Mouse (Mus musculus): ENCODE measurements around the gene Fermt3. TPM values are rescaled to one million over a fixed set of nuclear protein-coding genes. Genes with fewer than 3 reads are reported as not detected.
"Not testable (repeated sequence)": the region's sequence is repeated elsewhere in the genome, so short reads cannot be mapped to it uniquely, and the experiment has no call there.

Fermt3 gene
- polyA plus RNA-seq, 1 experiment from 2014 or later, result 8.2 TPM

DNA sequence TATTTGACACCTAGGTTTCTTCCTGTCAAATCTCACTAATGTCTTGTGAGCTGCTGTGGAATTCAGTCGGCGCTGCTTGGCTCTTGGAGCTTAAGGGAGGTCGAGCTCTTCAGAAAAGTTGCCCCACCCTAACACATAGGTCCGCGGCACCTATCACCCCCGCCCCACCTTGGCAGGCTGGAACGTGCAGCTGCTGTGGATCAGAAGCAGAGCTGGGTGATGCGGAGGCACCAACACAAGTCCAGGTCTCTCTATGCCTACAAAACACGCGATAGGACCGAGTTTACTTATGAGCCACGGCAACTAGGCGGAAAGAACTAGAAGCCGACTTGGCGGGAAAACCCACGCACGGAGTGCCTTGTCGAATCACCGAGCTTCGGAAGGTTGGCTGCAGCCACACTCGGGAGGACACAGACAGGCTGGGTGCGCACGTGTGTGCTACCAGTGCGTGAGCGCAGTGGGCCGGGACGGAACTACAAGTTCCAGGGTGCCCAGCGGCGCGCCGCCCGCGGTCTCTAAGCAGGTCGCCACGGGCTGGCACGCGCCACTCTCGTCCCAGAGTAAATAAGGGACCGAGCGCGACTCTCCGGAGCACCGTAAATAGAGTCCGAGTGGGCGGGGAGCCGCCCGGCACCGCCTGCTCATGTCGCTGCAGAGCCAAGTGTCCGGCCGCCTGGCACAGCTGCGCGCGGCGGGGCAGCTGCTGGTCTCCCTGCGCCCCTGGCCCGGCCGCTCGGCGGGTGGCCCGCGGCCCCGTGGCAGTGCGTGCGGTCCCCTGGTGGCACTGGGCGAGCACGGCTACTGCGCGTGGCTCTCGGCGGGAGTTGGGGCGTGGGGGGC, 37.2 kb upstream of the Fermt3 start, which contains the start of gene Macrod1:
Gene Macrod1, plus strand, starts transcription at position 563 of the 840 bp plus-strand sequence.
- no peak within 1 kb of the TSS for H3K27ac ChIP-seq (replicated peaks)
- ATAC-seq (ENCODE audit: low FRiP score, low read depth), result peak; percentile 86
- H3K4me3 ChIP-seq, result peak within 1 kb of the TSS; percentile 58
- H3K9me3 ChIP-seq, result no peaks in the 10 kb centered on the region
- H3K36me3 ChIP-seq, result no peaks in the 10 kb centered on the region
- peak within 1 kb of the TSS; percentile 58 for H3K9ac ChIP-seq (replicated peaks)
- H3K27me3 ChIP-seq, result peaks cover 40% of the 10 kb centered on the region
- peaks cover 22% of the 10 kb centered on the region for H3K4me1 ChIP-seq
- 2% methylated on average over 72 of the region's 72 CpGs for WGBS
- peak within 1 kb of the TSS; percentile 100 for H3K4me2 ChIP-seq (replicated peaks)

DNA sequence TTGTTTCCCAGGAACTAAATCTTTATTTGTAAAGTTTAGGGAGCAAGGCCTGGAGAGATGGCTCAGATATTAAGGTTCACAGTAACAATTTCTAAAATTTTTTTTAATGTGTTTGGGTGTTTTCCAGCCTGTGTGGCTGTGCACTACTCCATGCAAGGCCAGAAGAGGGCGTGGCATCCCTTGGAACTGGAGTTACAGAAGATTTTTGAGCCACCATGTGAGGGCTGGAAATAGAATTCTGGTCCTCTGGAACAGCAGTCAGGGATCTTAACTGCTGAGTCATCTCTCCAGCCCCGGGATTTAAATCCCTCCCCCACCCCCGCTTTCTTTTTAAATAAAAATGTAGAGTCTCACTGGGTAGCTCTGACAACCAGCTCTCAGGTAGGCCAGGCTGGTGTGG, 35.9 kb upstream of the Fermt3 start:
- H3K4me3 ChIP-seq, result no peak overlapping the region
- H3K9me3 ChIP-seq, result no peaks in the 10 kb centered on the region
- ATAC-seq (ENCODE audit: low FRiP score, low read depth), result no peak
- H3K4me2 ChIP-seq (replicated peaks), result no peak overlapping the region
- H3K27me3 ChIP-seq, result peaks cover 40% of the 10 kb centered on the region
- H3K27ac ChIP-seq (replicated peaks), result no peak overlapping the region
- no peak overlapping the region for H3K9ac ChIP-seq (replicated peaks)
- H3K36me3 ChIP-seq, result no peaks in the 10 kb centered on the region
- 43% methylated on average over 3 of the region's 3 CpGs for WGBS
- H3K4me1 ChIP-seq, result peaks cover 22% of the 10 kb centered on the region

DNA sequence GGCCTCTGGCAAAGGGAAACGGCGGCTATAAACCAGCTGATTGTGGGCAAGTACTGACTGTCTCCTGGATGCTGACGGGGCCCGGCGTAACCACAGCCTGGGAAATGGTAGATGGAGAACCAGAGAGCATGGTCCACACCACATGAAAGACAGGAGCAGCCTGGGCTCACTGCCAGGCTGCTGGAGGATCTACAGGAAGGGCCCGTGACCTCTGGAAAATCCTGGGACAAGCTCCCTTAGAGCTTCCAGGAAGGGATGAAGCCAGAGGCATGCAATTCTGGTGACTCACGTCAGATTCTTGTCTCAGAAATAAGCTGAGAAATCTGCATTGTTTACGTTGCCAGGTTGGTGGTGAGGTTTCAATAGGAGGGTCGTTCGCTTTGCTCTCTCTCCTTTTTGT, 35.5 kb upstream of the Fermt3 start:
- peaks cover 22% of the 10 kb centered on the region for H3K4me1 ChIP-seq
- no peak for ATAC-seq (ENCODE audit: low FRiP score, low read depth)
- H3K27ac ChIP-seq (replicated peaks), result no peak overlapping the region

DNA sequence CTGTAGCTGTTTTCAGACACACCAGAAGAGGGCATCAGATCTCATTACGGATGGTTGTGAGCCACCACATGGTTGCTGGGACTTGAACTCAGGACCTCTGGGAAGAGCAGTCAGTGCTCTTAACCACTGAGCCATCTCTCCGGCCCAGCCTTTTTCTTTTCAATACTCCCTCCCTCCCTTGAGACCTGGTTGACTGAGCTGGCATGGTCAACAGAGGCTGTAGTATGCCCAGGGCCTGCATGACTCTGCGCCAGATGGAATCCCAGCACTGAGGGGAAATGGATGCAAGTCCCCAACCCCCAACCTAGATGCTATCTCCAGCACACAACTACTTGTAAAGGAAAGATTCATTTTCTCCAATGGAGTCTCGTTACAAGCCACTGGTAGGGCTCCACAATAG, 34.1 kb upstream of the Fermt3 start:
- H3K4me3 ChIP-seq; H3K9me3 ChIP-seq; H3K36me3 ChIP-seq; H3K4me2 ChIP-seq (replicated peaks); H3K9ac ChIP-seq (replicated peaks); ATAC-seq (ENCODE audit: low FRiP score, low read depth); H3K27ac ChIP-seq (replicated peaks): not testable (repeated sequence)
- peaks cover 23% of the 10 kb centered on the region for H3K27me3 ChIP-seq
- 90% methylated on average over 4 of the region's 4 CpGs for WGBS
- peaks cover 20% of the 10 kb centered on the region for H3K4me1 ChIP-seq

More for the DNA sequence above, 35.5 kb upstream of the Fermt3 start:
- no peak overlapping the region for H3K4me2 ChIP-seq (replicated peaks)
- 69% methylated on average over 10 of the region's 10 CpGs for WGBS
- peaks cover 37% of the 10 kb centered on the region for H3K27me3 ChIP-seq
- H3K4me3 ChIP-seq, result no peak overlapping the region
- H3K36me3 ChIP-seq, result no peaks in the 10 kb centered on the region
- no peaks in the 10 kb centered on the region for H3K9me3 ChIP-seq
- H3K9ac ChIP-seq (replicated peaks), result no peak overlapping the region

DNA sequence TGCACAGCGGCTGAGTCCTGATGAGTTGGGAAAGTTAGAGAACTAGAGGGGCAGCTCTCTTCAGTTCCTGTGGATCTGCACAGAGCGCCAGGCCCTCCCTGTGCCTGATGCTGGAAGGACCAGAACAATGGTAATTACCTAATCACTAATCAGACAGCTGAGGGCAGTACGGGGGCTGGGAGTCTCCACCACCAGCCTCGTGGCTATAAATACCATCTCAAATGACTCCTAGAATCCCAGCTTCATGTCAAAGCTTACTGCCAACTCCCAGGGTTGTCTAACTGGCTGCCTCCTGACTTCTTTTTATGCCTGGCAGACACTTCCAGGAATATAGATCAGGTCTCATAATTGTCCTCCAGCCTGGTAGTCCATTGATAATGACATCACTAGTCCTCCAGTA, 25.4 kb upstream of the Fermt3 start:
- Histone ChIP-seq H3K9me3 (no peaks in the 10 kb centered on the region), H3K9ac (replicated peaks) (no peak overlapping the region), H3K4me3 (no peak overlapping the region), H3K4me1 (peaks cover 6% of the 10 kb centered on the region), H3K27me3 (no peaks in the 10 kb centered on the region), H3K4me2 (replicated peaks) (no peak overlapping the region), H3K36me3 (no peaks in the 10 kb centered on the region), H3K27ac (replicated peaks) (no peak overlapping the region)
- no peak for ATAC-seq (ENCODE audit: low FRiP score, low read depth)
- 61% methylated on average over 4 of the region's 4 CpGs for WGBS

DNA sequence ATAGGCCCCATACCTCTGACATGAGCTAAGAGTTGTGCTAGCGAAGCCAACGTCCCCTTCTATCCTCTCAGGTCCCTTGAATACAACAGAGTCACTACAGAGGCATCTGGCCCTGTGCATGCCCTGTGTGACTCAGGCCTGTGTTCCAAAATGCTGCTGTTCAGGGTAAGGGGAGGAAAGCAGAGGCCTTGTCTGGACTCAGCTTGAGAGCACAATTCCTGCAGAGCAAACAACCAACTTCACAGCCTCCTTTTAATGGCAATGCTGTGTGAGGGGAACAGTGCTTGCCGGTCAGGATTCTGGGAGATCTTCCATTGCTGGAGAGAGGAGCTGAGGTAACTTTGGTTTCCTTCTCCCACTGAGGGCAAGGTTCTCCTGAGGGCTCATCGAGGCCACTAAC, 25.0 kb upstream of the Fermt3 start:
- 68% methylated on average over 4 of the region's 4 CpGs for WGBS
- Histone ChIP-seq H3K4me3 (no peak overlapping the region), H3K4me1 (peaks cover 6% of the 10 kb centered on the region), H3K27me3 (no peaks in the 10 kb centered on the region), H3K9ac (replicated peaks) (no peak overlapping the region), H3K9me3 (no peaks in the 10 kb centered on the region), H3K4me2 (replicated peaks) (no peak overlapping the region), H3K27ac (replicated peaks) (no peak overlapping the region), H3K36me3 (no peaks in the 10 kb centered on the region)
- ATAC-seq (ENCODE audit: low FRiP score, low read depth), result no peak

DNA sequence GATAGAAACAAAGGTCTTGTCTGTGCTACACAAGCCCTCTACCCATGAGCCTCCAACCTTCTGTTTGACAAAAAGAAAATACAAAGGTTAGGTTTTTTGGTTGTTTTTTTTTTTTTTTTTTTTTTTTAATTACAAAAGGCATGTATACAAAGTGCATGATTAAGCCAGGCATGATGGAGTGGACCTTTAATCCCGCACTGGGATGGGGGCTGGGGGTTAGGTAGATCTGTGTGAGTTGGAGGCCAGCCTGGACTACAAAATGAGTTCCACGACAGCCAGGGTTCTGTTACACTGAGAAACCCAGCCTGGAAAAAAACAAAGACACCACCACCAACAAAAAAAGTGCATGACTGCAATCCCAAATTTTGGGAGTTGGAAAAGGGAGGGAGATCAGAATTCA, 21.9 kb upstream of the Fermt3 start:
- H3K4me1 ChIP-seq, result peaks cover 31% of the 10 kb centered on the region
- H3K9me3 ChIP-seq, result no peaks in the 10 kb centered on the region
- H3K4me2 ChIP-seq (replicated peaks), result no peak overlapping the region
- H3K4me3 ChIP-seq, result 0 out of 2 replicates have a peak overlapping the region, but pooled peaks have one; percentile 47
- WGBS, result 97% methylated on average over 2 of the region's 2 CpGs
- ATAC-seq (ENCODE audit: low FRiP score, low read depth), result no peak
- 0 out of 2 replicates have a peak, but pooled peaks cover 4% of the 10 kb centered on the region for H3K36me3 ChIP-seq
- H3K27me3 ChIP-seq, result no peaks in the 10 kb centered on the region
- H3K9ac ChIP-seq (replicated peaks), result peak overlapping the region; percentile 64; the same call in 1 of the 2 replicates
- H3K27ac ChIP-seq (replicated peaks), result peak overlapping the region; percentile 90; the same call in 1 of the 2 replicates

DNA sequence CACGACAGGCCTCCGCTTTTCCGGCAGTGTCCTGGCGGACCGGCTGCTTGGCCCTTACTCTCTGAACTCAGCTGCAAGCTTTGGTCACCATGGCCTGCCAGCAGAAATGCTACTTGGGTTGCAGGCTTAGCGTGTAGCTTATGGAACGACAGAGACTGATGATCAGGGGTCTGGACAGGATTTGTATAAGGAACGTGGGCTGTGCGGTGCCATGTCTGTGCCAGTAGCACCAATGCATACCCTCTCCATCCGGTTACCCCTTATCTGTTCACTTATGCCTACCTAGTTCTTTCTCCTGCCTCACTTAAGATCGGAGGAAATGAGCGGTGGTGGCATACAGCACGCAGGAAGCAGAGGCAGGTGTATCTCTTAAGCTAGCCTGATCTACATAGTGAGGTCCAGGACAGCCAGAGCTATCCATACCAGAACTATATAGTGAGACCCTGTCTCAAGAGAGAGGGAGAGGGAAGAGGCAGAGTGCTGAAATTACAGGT, 21.4 kb upstream of the Fermt3 start:
- H3K9me3 ChIP-seq, result no peaks in the 10 kb centered on the region
- H3K27me3 ChIP-seq, result no peaks in the 10 kb centered on the region
- peak overlapping the region; percentile 90 for H3K27ac ChIP-seq (replicated peaks)
- H3K4me2 ChIP-seq (replicated peaks), result peak overlapping the region; percentile 53
- peak overlapping the region; percentile 64 for H3K9ac ChIP-seq (replicated peaks)
- H3K36me3 ChIP-seq, result 0 out of 2 replicates have a peak, but pooled peaks cover 5% of the 10 kb centered on the region
- H3K4me3 ChIP-seq, result peak overlapping the region; percentile 47
- WGBS, result 28% methylated on average over 13 of the region's 13 CpGs
- H3K4me1 ChIP-seq, result peaks cover 31% of the 10 kb centered on the region
- no peak for ATAC-seq (ENCODE audit: low FRiP score, low read depth)

DNA sequence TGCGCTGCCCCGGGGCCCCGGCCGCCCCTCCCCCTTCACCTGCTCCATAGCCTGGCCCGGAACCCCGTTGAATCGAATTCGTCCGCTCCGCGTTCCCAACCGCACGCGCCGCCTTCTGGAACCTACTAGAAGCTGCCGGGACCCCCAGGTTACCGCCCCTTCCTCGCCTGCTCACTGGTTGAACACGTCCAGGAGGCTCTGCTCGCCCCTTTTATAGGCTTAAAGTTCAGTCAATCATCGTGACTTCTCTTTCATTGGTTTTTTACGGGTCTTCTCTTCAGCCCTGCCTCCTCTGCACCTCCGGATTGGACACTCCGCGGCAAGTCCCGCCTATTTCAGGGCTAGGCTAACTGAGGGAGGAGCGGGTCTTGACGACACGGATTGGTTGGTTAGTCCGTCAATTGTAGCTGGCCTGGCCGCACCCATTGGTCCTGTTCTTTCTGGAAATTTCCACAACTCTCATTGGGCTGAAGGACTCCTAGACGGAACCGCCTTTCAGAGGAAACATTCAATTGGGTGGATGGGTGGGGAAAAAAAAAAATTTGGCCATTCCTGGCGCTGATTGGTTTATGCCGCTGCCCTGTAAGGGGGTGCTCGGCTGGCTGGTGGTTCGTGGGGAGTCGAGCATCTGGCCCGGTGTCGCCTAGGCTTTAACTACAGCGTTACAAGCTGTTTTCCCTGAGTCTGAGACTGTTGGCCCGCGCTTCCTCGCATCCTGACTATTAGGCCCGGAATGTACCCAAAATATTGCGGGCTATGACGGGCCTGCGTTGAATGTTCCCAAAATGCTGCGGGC, 20.8 kb upstream of the Fermt3 start, which contains the start of gene Stip1:
Gene Stip1, minus strand, starts transcription at position 127 of the 796 bp plus-strand sequence.
- WGBS, result under 1% methylated on average over 49 of the region's 49 CpGs
- peak; percentile 99 for ATAC-seq (ENCODE audit: low FRiP score, low read depth)
- Histone ChIP-seq H3K4me3 (peak within 1 kb of the TSS; percentile 82), H3K27me3 (no peaks in the 10 kb centered on the region), H3K27ac (replicated peaks) (peak within 1 kb of the TSS; percentile 92), H3K4me2 (replicated peaks) (peak within 1 kb of the TSS; percentile 86), H3K36me3 (peaks cover 11% of the 10 kb centered on the region), H3K4me1 (peaks cover 31% of the 10 kb centered on the region), H3K9me3 (no peaks in the 10 kb centered on the region), H3K9ac (replicated peaks) (peak within 1 kb of the TSS; percentile 97)

DNA sequence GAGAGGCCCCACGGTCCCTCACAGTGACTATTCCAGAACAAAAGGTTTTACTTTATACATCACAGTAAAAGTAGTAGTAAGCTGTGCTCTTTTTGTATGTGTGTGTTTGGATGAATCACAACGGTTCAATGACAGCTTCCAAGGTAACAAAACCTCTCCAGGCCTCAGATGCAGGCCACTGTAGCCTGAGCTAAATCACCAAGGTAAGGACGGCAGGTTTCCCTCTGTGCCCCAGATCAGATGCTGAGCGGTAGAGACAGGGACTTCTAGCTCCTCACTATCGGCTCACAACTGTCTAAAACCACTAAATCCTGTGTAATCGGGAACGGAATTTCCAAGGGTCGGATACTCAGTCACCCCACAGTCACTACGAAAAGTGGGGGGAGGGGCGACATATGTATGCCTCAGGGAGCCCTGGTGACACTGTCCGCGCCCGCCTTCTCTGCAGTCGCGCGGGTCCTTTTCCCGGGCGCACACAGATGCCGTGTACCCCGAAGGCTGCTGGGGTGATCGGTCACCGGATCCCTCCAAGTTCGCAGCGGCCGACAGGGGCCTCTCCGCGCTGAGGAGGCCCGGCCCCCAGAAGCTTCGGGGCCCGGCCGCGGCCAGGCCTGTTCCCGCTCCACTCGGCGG, 19.9 kb upstream of the Fermt3 start:
- Histone ChIP-seq H3K9ac (replicated peaks) (peak overlapping the region; percentile 97), H3K4me1 (peaks cover 31% of the 10 kb centered on the region), H3K9me3 (no peaks in the 10 kb centered on the region), H3K4me3 (peak overlapping the region; percentile 82), H3K27ac (replicated peaks) (peak overlapping the region; percentile 92), H3K4me2 (replicated peaks) (peak overlapping the region; percentile 86), H3K27me3 (no peaks in the 10 kb centered on the region), H3K36me3 (peaks cover 18% of the 10 kb centered on the region)
- WGBS, result 2% methylated on average over 35 of the region's 35 CpGs
- ATAC-seq (ENCODE audit: low FRiP score, low read depth), result no peak; the same call in 1 of the 2 replicates

DNA sequence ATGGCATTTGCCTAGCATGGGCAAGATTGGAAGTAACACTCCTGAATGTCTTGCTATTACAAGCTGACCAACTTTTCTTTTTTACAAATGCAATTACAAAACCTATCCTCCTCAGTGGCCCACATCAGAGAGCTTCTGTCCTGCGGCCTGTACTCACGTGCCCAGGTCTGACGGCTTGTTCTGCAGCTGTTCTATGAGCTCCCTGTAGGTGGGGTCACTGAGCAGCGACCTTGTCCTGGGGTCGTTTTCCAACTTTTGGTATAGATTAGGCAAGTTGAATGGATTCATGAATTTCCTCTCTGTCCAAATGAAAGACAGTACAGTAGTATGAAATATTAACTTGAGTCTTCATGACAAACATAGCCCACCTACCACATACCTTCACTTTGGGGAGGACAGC, 14.7 kb upstream of the Fermt3 start:
- H3K27ac ChIP-seq (replicated peaks), result no peak overlapping the region
- peaks cover 69% of the 10 kb centered on the region for H3K36me3 ChIP-seq
- H3K4me3 ChIP-seq, result no peak overlapping the region
- 93% methylated on average over 5 of the region's 5 CpGs for WGBS
- H3K4me2 ChIP-seq (replicated peaks), result no peak overlapping the region
- H3K4me1 ChIP-seq, result peaks cover 23% of the 10 kb centered on the region
- H3K27me3 ChIP-seq, result no peaks in the 10 kb centered on the region
- ATAC-seq (ENCODE audit: low FRiP score, low read depth), result no peak
- no peaks in the 10 kb centered on the region for H3K9me3 ChIP-seq
- no peak overlapping the region for H3K9ac ChIP-seq (replicated peaks)

Measured in midbrain, embryonic 12.5 days (tissue).